8 mouse cellular contexts compared by ENCODE assay signal in genomic region chr1:192711779-192712348, GRCm38 (mm10). TPM values are rescaled to one million over a fixed set of nuclear protein-coding genes. Genes with fewer than 3 reads are reported as not detected.
DNase-seq lines count a peak whose midpoint lies in the region; ATAC-seq lines count a peak whose summit lies in the region.

No protein-coding gene starts in this region.

- no peak overlapping the region for H3K4me3 ChIP-seq in embryonic facial prominence, embryonic 11.5 days (ENCODE audit: low read depth, low read length)

- peak; percentile 43 for DNase-seq in gastrocnemius, adult 18-20 months (ENCODE audit: low spot score)
- DNase-seq in gastrocnemius, postnatal 36 days, result no peak
- DNase-seq in A20 (ENCODE audit: low read depth, low spot score), result peak; percentile 49
- DNase-seq in adrenal gland, postnatal 25 days, result peak; percentile 54
- peak; percentile 80 for DNase-seq in embryonic facial prominence, embryonic 11.5 days (ENCODE audit: low spot score)
- DNase-seq in kidney, postnatal 36 days, result peak; percentile 38 to 83
- peak; percentile 25 to 70 for DNase-seq in spleen, postnatal 10 days (ENCODE audit: low spot score in 2 of 2)

- no peak overlapping the region for H3K9ac ChIP-seq in embryonic facial prominence, embryonic 11.5 days (replicated peaks; ENCODE audit: low read length)

- intact Hi-C loops in gastrocnemius, postnatal 36 days (cut with DNase I), result loop anchor here (2.0 to 10.0 kb wide), 3 partner anchors 115 to 877 kb away; partner anchors contain the start of gene Kcnh1

- H3K4me1 ChIP-seq in embryonic facial prominence, embryonic 11.5 days (ENCODE audit: control insufficient read depth, insufficient read depth, low read length), result no peaks in the 10 kb centered on the region

- H3K4me2 ChIP-seq in embryonic facial prominence, embryonic 11.5 days (ENCODE audit: low read depth, low read length), result no peak overlapping the region

- no peaks in the 10 kb centered on the region for H3K9me3 ChIP-seq in embryonic facial prominence, embryonic 11.5 days (replicated peaks; ENCODE audit: control insufficient read depth, low read length)

- no peak overlapping the region for H3K27ac ChIP-seq in embryonic facial prominence, embryonic 11.5 days (replicated peaks; ENCODE audit: low read depth, low read length)

- H3K36me3 ChIP-seq in embryonic facial prominence, embryonic 11.5 days (replicated peaks; ENCODE audit: control insufficient read depth, insufficient read depth, low read depth, low read length), result no peaks in the 10 kb centered on the region

- no peak for ATAC-seq in embryonic facial prominence, embryonic 11.5 days (replicated peaks; ENCODE audit: insufficient number of reproducible peaks, low FRiP score, low TSS enrichment, low read depth)
- peak; percentile 70 for ATAC-seq in megakaryocyte, adult 5-6 weeks (ENCODE audit: poor library complexity, severe bottlenecking)

- 34% methylated on average over 3 of the region's 3 CpGs for WGBS in embryonic facial prominence, embryonic 11.5 days

- H3K27me3 ChIP-seq in embryonic facial prominence, embryonic 11.5 days (ENCODE audit: control insufficient read depth, insufficient read depth, low read length), result no peaks in the 10 kb centered on the region

RNA-seq across cellular contexts. Expression of gene Hhat, which starts 59.2 kb away (rescaled TPM):
- total RNA-seq in gastrocnemius, adult 18-20 months (2021), result 1 to 10 TPM; 1.2 to 1.3 TPM
- total RNA-seq in gastrocnemius, postnatal 36 days (2021), result under 1 TPM; 0.48 to 0.54 TPM
- total RNA-seq in adrenal gland, postnatal 25 days (2021), result 5.7 and 8.3 TPM in 2 replicates
- polyA plus RNA-seq in embryonic facial prominence, embryonic 11.5 days (2014; fragmentation: Nextera tagmentation; extraction: Ambion mirVana), result 9.1 and 11.7 TPM in 2 replicates
- total RNA-seq in megakaryocyte, adult 5-6 weeks (2015), result 1.1 TPM in 2 replicates
- total RNA-seq in megakaryocyte, adult 5-6 weeks (2017), result 0.99 and 2.6 TPM in 2 replicates

Comparison
In these comparisons a context has a peak if more than half of its experiments do, and no peak if none do; other contexts are left out.
1. DNase-seq: peak in gastrocnemius, adult 18-20 months (single experiment), A20 (single experiment), adrenal gland, postnatal 25 days (single experiment), embryonic facial prominence, embryonic 11.5 days (single experiment), kidney, postnatal 36 days (2 of 2) and spleen, postnatal 10 days (2 of 2); none in gastrocnemius, postnatal 36 days (0 of 2).